Mouse (Mus musculus): ENCODE data around the gene Rnf6. TPM values are rescaled to one million over a fixed set of nuclear protein-coding genes. Genes with fewer than 3 reads are reported as not detected.
"Not testable (repeated sequence)": the region's sequence is repeated elsewhere in the genome, so short reads cannot be mapped to it uniquely, and the experiment has no call there.

Rnf6 gene
- total RNA-seq, 2 experiments from 2014 or later = 15.1 to 25.2 TPM

GRCm38 (mm10) chr5:146170621-146171020 is 50.7 kb downstream of the Rnf6 start, which contains the start of gene Gm6309:
Gene Gm6309, minus strand, starts transcription at chr5:146170721.
- ATAC-seq (replicated peaks; ENCODE audit: low FRiP score, low TSS enrichment, poor library complexity, severe bottlenecking) = not testable (repeated sequence)

- not testable (repeated sequence) for ATAC-seq (replicated peaks; ENCODE audit: low FRiP score, low TSS enrichment, poor library complexity, severe bottlenecking)
These were observed 60.9 kb downstream of the Rnf6 start, which contains the start of gene Gm5565 for GRCm38 (mm10) chr5:146160439-146160838. Gene Gm5565, minus strand, starts transcription at chr5:146160539.

Other genes starting within 250 kb of the Rnf6 start
- not detected in 2 replicates for gene Cyp3a25, start 211.9 kb downstream of the Rnf6 start, total RNA-seq (2014; fragmentation: Nextera tagmentation)
- not detected in 2 replicates for gene Cyp3a25, start 211.9 kb downstream of the Rnf6 start, total RNA-seq (2017)
- not detected in 2 replicates for gene Cyp3a59, start 142.3 kb downstream of the Rnf6 start, total RNA-seq (2014; fragmentation: Nextera tagmentation)
- gene Cyp3a59, start 142.3 kb downstream of the Rnf6 start, total RNA-seq (2017) = not detected in 2 replicates
- gene Gm5565, start 61.0 kb downstream of the Rnf6 start, total RNA-seq (2014; fragmentation: Nextera tagmentation) = not detected in 2 replicates
- gene Gm5565, start 61.0 kb downstream of the Rnf6 start, total RNA-seq (2017) = not detected in 2 replicates
- gene Gm6309, start 50.8 kb downstream of the Rnf6 start, total RNA-seq (2014; fragmentation: Nextera tagmentation) = not detected in 2 replicates
- gene Gm6309, start 50.8 kb downstream of the Rnf6 start, total RNA-seq (2017) = not detected in 2 replicates
- not detected in 2 replicates for gene 1700001J03Rik, start 36.3 kb downstream of the Rnf6 start, total RNA-seq (2014; fragmentation: Nextera tagmentation)
- gene 1700001J03Rik, start 36.3 kb downstream of the Rnf6 start, total RNA-seq (2017) = not detected in 2 replicates
- gene Cdk8, start 9.7 kb upstream of the Rnf6 start, total RNA-seq (2014; fragmentation: Nextera tagmentation) = 60.4 and 70.3 TPM in 2 replicates
- 51.7 and 60.3 TPM in 2 replicates for gene Cdk8, start 9.7 kb upstream of the Rnf6 start, total RNA-seq (2017)
- gene Wasf3, start 163.4 kb upstream of the Rnf6 start, total RNA-seq (2014; fragmentation: Nextera tagmentation) = not detected in 2 replicates
- not detected in 2 replicates for gene Wasf3, start 163.4 kb upstream of the Rnf6 start, total RNA-seq (2017)

All from megakaryocyte-erythroid progenitor cell, adult 5-6 weeks (primary cell).